Comparison of ENCODE assay signal across 8 mouse cellular contexts in the genomic region with DNA sequence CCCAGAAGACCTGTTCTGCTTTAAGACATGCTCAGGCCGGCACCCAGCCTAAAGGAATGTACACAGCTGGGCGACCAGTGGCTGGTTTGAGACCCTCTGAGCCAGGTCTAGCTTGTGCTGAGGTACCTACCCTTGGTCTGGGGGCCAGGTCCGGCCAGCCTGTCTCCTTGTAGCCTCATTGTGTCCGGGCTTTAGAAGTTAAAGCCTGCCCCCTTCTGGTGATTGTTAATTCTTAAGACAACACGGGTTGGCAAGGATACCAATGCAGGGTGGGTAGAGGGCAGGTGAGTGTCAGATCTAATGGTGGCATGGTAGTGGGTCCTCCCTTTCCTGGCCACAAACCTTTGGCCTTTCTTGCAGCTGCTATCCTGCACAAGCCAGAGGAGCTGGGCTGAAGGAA.
A peak's percentile ranks its signal among the peaks of the same experiment; 100 is the strongest.
DNase-seq lines count a peak whose midpoint lies in the region; ATAC-seq lines count a peak whose summit lies in the region.

No protein-coding gene starts in this region.

- intact Hi-C loops in left cerebral cortex, postnatal 14 days (cut with DNase I): loop anchor here (5.0 kb wide), 2 partner anchors 306 to 431 kb away; no protein-coding TSS in a partner anchor

- no peak overlapping the region for H3K4me3 ChIP-seq in hindbrain, embryonic 14.5 days (replicated peaks; ENCODE audit: low read length)
- H3K4me3 ChIP-seq in neural tube, embryonic 12.5 days: no peak overlapping the region

- no peak overlapping the region for H3K4me2 ChIP-seq in hindbrain, embryonic 14.5 days (replicated peaks)
- H3K4me2 ChIP-seq in neural tube, embryonic 12.5 days (replicated peaks): no peak overlapping the region

- H3K27ac ChIP-seq in hindbrain, embryonic 14.5 days: no peak overlapping the region
- no peak overlapping the region for H3K27ac ChIP-seq in neural tube, embryonic 12.5 days

- ATAC-seq in hindbrain, embryonic 14.5 days (ENCODE audit: low FRiP score): peak; percentile 79
- ATAC-seq in neural tube, embryonic 12.5 days (ENCODE audit: low FRiP score, low read depth): peak; percentile 72

- no peaks in the 10 kb centered on the region for H3K27me3 ChIP-seq in hindbrain, embryonic 14.5 days (ENCODE audit: control insufficient read depth, insufficient read depth, low read length)
- H3K27me3 ChIP-seq in neural tube, embryonic 12.5 days (replicated peaks): no peaks in the 10 kb centered on the region

- WGBS in hindbrain, embryonic 14.5 days: 16% methylated on average over 5 of the region's 5 CpGs
- 13% methylated on average over 5 of the region's 5 CpGs for WGBS in neural tube, embryonic 12.5 days

- peak; percentile 47 for DNase-seq in gastrocnemius, adult 18-20 months (ENCODE audit: low spot score)
- DNase-seq in gastrocnemius, postnatal 25 days: no peak
- peak; percentile 73 for DNase-seq in R1 (ENCODE audit: low read depth, low spot score)
- DNase-seq in embryo, embryonic 9.5 days (ENCODE audit: extremely low spot score): peak; percentile 66
- peak; percentile 77 for DNase-seq in hindbrain, embryonic 14.5 days (ENCODE audit: low spot score)
- DNase-seq in left cerebral cortex, postnatal 14 days (ENCODE audit: low spot score in 2 of 2): peak; percentile 42 to 52
- no peak for DNase-seq in natural killer cell, adult 2 months (ENCODE audit: low spot score in 2 of 2)

- no peaks in the 10 kb centered on the region for H3K36me3 ChIP-seq in hindbrain, embryonic 14.5 days (replicated peaks; ENCODE audit: control insufficient read depth, insufficient read depth)
- no peaks in the 10 kb centered on the region for H3K36me3 ChIP-seq in neural tube, embryonic 12.5 days

- no peak overlapping the region for H3K9ac ChIP-seq in hindbrain, embryonic 14.5 days
- H3K9ac ChIP-seq in neural tube, embryonic 12.5 days: no peak overlapping the region

- H3K4me1 ChIP-seq in hindbrain, embryonic 14.5 days (replicated peaks; ENCODE audit: control insufficient read depth, insufficient read depth, low read length): no peaks in the 10 kb centered on the region
- no peaks in the 10 kb centered on the region; the same call in 1 of the 2 replicates for H3K4me1 ChIP-seq in neural tube, embryonic 12.5 days

- no peaks in the 10 kb centered on the region for H3K9me3 ChIP-seq in hindbrain, embryonic 14.5 days (ENCODE audit: control insufficient read depth, low read length)
- peaks cover 2% of the 10 kb centered on the region; the same call in 1 of the 2 replicates for H3K9me3 ChIP-seq in neural tube, embryonic 12.5 days

Comparison
In these comparisons a context has a peak if more than half of its experiments do, and no peak if none do; other contexts are left out.
1. DNase-seq: peak in gastrocnemius, adult 18-20 months (single experiment), R1 (single experiment), embryo, embryonic 9.5 days (single experiment), hindbrain, embryonic 14.5 days (single experiment) and left cerebral cortex, postnatal 14 days (2 of 2); none in gastrocnemius, postnatal 25 days (single experiment) and natural killer cell, adult 2 months (0 of 2).